Mouse (Mus musculus): ENCODE results near the gene Pcdh15. TPM values are rescaled to one million over a fixed set of nuclear protein-coding genes. Genes with fewer than 3 reads are reported as not detected.
A peak's percentile ranks its signal among the peaks of the same experiment; 100 is the strongest.

Pcdh15 gene
- polyA plus RNA-seq, 1 experiment from 2014 or later, result not detected

DNA sequence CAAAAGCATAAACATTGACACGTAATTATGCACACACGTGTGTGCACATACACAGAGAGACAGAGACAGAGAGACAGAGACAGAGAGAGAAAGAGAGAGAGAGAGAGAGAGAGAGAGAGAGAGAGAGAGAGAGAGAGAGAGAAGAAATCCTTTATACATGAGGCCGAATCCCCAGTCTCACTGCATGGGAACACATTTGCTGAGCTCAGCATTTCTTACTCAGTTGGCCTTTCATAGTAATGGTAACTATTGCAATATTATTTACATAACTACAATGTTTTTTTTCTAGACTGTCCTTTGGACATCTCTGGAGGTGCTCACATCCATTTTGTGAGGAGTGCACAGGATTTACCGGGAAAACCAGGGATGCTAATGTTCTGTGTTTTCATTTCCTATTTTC lies 705.9 kb downstream of the Pcdh15 start:
- Histone ChIP-seq H3K9ac (no peak overlapping the region), H3K9me3 (ENCODE audit: low read depth, low read length) (no peaks in the 10 kb centered on the region), H3K4me1 (ENCODE audit: insufficient read depth) (no peaks in the 10 kb centered on the region), H3K4me2 (no peak overlapping the region), H3K4me3 (ENCODE audit: low read depth, low read length) (no peak overlapping the region), H3K27me3 (ENCODE audit: insufficient read depth, low read length) (no peaks in the 10 kb centered on the region), H3K27ac (ENCODE audit: low read depth) (no peak overlapping the region), H3K36me3 (ENCODE audit: insufficient read depth) (no peaks in the 10 kb centered on the region)
- WGBS, result 85% methylated on average over 4 of the region's 4 CpGs
- no peak for TF ChIP-seq CTCF (IDR thresholded peaks at IDR 0.05; ENCODE audit: low read depth)
- DNase-seq (no peak), ATAC-seq (ENCODE audit: insufficient read depth) (no peak)

DNA sequence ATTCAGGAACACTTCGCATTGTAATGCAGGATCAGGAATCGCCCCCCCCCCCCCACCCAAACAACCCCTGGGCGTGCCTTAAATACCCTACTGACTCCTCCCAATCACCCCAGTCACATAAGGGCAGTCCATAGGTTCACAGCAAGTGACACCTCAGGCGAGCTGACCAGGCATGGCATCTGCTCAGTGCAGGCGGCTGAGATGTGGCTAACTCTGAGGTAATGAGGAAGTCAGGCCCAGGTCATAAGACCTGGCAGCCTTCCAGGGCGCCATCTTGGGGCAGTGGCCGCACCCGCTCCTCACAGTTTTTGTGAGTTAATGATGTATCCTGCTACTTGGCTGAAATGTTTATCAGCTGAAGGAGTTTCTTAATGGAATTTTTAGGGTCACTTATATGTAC lies 713.2 kb downstream of the Pcdh15 start:
- TF ChIP-seq CTCF (IDR thresholded peaks at IDR 0.05; ENCODE audit: low read depth), result no peak
- no peaks in the 10 kb centered on the region for H3K27me3 ChIP-seq (ENCODE audit: insufficient read depth, low read length)
- WGBS, result 67% methylated on average over 8 of the region's 8 CpGs
- H3K4me1 ChIP-seq (ENCODE audit: insufficient read depth), result no peaks in the 10 kb centered on the region
- no peak overlapping the region for H3K27ac ChIP-seq (ENCODE audit: low read depth)
- no peak for DNase-seq
- H3K36me3 ChIP-seq (ENCODE audit: insufficient read depth), result no peaks in the 10 kb centered on the region
- no peak for ATAC-seq (ENCODE audit: insufficient read depth)
- no peak overlapping the region for H3K4me3 ChIP-seq (ENCODE audit: low read depth, low read length)
- H3K9me3 ChIP-seq (ENCODE audit: low read depth, low read length), result no peaks in the 10 kb centered on the region
- H3K9ac ChIP-seq, result no peak overlapping the region
- H3K4me2 ChIP-seq, result no peak overlapping the region

DNA sequence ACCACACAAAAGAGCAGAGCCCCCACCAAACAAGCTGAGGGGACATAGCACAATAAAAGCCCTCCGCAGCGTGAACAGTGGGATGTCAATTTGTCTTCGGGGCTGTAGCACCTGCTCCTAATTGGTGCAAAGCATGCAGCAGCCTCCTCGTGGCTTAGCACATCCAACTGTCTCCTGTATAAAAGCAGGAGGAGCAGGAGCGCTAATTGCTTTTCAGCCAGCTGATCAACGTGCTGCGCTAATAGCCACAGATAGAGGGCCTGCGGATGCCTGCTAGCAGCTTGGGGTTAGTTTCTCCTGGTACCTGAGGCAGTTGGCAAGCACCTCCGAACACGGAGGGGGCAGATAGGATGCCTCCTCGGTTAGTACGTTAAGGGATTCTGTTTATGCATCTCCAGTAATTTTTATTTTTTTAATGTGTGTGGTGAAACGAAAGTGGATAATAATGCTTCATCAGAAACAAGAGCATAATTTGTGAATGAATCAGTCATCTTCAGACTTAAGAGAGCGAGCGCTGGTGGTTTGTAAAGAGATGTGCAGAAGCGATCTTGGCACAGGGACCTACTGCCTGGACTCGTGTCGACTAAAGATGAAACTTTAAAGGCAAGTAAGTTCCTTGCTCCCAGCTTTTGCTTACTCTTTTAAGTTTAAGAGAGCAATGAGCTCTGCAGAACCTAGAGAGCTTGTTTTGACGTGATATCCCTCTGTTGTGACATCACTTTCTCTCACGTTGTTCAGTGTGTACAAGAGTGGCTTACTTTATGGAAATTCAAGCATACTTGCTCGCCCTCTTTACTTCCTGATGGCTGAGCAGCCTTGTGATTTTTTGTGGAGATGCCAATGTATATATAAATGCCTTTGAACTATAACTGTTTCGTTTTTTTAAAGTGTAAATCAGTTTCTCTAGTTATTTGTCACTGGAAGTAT lies 722.8 kb downstream of the Pcdh15 start:
- no peaks in the 10 kb centered on the region for H3K4me1 ChIP-seq (ENCODE audit: insufficient read depth)
- peak; percentile 11 for DNase-seq
- peaks cover 2% of the 10 kb centered on the region; the same call in 1 of the 2 replicates for H3K27me3 ChIP-seq (ENCODE audit: insufficient read depth, low read length)
- H3K9ac ChIP-seq, result no peak overlapping the region
- H3K36me3 ChIP-seq (ENCODE audit: insufficient read depth), result no peaks in the 10 kb centered on the region
- TF ChIP-seq CTCF (IDR thresholded peaks at IDR 0.05; ENCODE audit: low read depth), result 0 out of 2 replicates have a peak, but pooled peaks have one; percentile 7
- ATAC-seq (ENCODE audit: insufficient read depth), result no peak
- no peak overlapping the region for H3K4me3 ChIP-seq (ENCODE audit: low read depth, low read length)
- H3K9me3 ChIP-seq (ENCODE audit: low read depth, low read length), result no peaks in the 10 kb centered on the region
- H3K27ac ChIP-seq (ENCODE audit: low read depth), result no peak overlapping the region
- WGBS, result 31% methylated on average over 22 of the region's 22 CpGs
- peak overlapping the region; percentile 27; the same call in 1 of the 2 replicates for H3K4me2 ChIP-seq

DNA sequence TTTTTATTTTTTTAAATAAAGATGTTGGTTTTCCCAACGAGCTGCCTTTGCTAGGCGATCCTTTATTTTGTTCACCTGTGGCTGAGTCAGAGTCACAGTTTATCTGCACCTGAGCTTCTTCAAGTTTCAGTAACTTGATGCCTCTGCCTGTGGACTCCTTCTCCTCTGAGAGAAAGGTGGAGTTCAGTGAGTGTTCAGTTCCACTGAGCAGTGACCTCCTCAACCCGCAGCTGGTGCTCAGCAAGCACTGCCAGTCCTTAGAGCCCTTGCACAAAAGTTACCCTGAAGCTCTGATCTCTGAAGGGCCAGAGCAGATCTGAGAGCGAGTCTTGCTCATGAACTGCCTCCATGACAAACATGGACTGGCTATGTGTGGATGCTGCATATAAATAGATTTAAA lies 724.1 kb downstream of the Pcdh15 start:
- Histone ChIP-seq H3K9me3 (ENCODE audit: low read depth, low read length) (no peaks in the 10 kb centered on the region), H3K27me3 (ENCODE audit: insufficient read depth, low read length) (peaks cover 2% of the 10 kb centered on the region; the same call in 1 of the 2 replicates), H3K36me3 (ENCODE audit: insufficient read depth) (no peaks in the 10 kb centered on the region), H3K27ac (ENCODE audit: low read depth) (no peak overlapping the region), H3K4me1 (ENCODE audit: insufficient read depth) (no peaks in the 10 kb centered on the region), H3K4me3 (ENCODE audit: low read depth, low read length) (no peak overlapping the region), H3K4me2 (no peak overlapping the region), H3K9ac (no peak overlapping the region)
- ATAC-seq (ENCODE audit: insufficient read depth), result no peak
- WGBS, result 48% methylated on average over 4 of the region's 4 CpGs
- no peak for DNase-seq
- no peak for TF ChIP-seq CTCF (IDR thresholded peaks at IDR 0.05; ENCODE audit: low read depth)

DNA sequence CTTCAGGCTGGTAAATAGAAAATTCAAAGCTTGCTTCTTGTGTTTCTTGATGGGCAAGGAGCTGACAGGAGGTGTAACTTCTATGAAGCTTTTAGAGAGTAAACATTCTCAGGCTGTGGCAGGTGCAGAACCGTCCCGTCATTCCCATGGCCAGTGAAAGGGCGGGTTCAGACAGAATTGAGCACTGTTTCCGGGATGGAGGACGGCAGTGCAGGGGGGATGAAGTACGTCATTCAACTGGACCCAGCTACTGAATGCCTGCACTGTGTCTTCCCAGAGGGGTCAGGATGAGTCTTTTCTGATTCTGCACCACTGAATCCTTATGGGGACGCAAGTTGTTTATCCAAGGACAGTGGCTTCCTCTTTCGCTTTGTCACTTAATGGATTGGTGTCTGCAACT lies 727.2 kb downstream of the Pcdh15 start:
- DNase-seq, result no peak
- Histone ChIP-seq H3K27me3 (ENCODE audit: insufficient read depth, low read length) (peaks cover 2% of the 10 kb centered on the region; the same call in 1 of the 2 replicates), H3K4me3 (ENCODE audit: low read depth, low read length) (no peak overlapping the region), H3K36me3 (ENCODE audit: insufficient read depth) (no peaks in the 10 kb centered on the region), H3K4me2 (peak overlapping the region; percentile 38; the same call in 1 of the 2 replicates), H3K27ac (ENCODE audit: low read depth) (no peak overlapping the region), H3K9ac (no peak overlapping the region), H3K9me3 (ENCODE audit: low read depth, low read length) (no peaks in the 10 kb centered on the region), H3K4me1 (ENCODE audit: insufficient read depth) (no peaks in the 10 kb centered on the region)
- peak; percentile 52; the same call in 1 of the 2 replicates for ATAC-seq (ENCODE audit: insufficient read depth)
- TF ChIP-seq CTCF (IDR thresholded peaks at IDR 0.05; ENCODE audit: low read depth), result no peak
- WGBS, result 49% methylated on average over 8 of the region's 8 CpGs

DNA sequence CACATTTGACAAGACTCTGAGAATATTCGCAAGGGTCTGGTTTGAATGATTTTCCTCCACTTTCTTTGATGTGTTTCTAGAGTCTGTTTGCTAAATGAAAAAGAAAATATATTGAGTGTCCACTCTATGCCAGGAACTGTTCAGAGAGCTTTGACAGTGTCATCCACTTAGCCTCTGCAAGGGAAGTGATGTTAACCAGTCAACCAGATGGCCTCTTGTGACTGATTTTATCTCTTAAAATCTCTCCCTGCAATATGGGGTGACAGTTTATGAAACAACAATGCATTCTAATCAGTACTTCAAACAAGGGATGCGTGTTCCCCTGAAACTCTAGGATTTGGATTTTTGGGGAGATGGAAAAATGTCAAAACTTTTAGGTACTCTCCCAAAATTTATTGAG lies 729.6 kb downstream of the Pcdh15 start:
- H3K27me3 ChIP-seq (ENCODE audit: insufficient read depth, low read length), result no peaks in the 10 kb centered on the region
- no peak overlapping the region for H3K27ac ChIP-seq (ENCODE audit: low read depth)
- H3K4me2 ChIP-seq, result no peak overlapping the region
- ATAC-seq (ENCODE audit: insufficient read depth) (no peak), DNase-seq (no peak)
- H3K36me3 ChIP-seq (ENCODE audit: insufficient read depth), result no peaks in the 10 kb centered on the region
- H3K4me1 ChIP-seq (ENCODE audit: insufficient read depth), result no peaks in the 10 kb centered on the region
- H3K4me3 ChIP-seq (ENCODE audit: low read depth, low read length), result no peak overlapping the region
- TF ChIP-seq CTCF (IDR thresholded peaks at IDR 0.05; ENCODE audit: low read depth), result no peak
- 52% methylated on average over 2 of the region's 2 CpGs for WGBS
- no peak overlapping the region for H3K9ac ChIP-seq
- H3K9me3 ChIP-seq (ENCODE audit: low read depth, low read length), result no peaks in the 10 kb centered on the region

DNA sequence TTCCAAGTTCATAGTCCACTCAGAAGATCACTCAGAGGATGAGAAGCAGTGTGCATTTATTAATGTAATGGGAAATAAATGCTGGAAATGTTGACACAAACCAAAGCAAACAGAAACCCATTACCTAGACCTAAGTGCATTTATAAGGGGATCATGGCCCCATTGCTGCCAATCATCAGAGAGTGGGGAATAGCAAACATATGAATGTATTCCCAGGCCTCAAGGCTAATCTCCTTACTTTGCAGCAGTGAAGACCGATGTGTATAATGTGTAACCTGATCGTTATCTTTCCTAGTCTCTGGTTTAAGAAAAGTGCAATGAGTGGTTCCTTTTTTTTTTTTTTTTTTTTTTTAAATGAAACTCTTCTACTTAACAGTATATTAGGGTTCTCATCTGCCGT lies 745.9 kb downstream of the Pcdh15 start:
- Histone ChIP-seq H3K4me2 (no peak overlapping the region), H3K9ac (no peak overlapping the region), H3K27ac (ENCODE audit: low read depth) (no peak overlapping the region), H3K36me3 (ENCODE audit: insufficient read depth) (no peaks in the 10 kb centered on the region), H3K4me3 (ENCODE audit: low read depth, low read length) (no peak overlapping the region), H3K9me3 (ENCODE audit: low read depth, low read length) (no peaks in the 10 kb centered on the region), H3K27me3 (ENCODE audit: insufficient read depth, low read length) (no peaks in the 10 kb centered on the region), H3K4me1 (ENCODE audit: insufficient read depth) (no peaks in the 10 kb centered on the region)
- no peak for DNase-seq
- no peak for TF ChIP-seq CTCF (IDR thresholded peaks at IDR 0.05; ENCODE audit: low read depth)
- ATAC-seq (ENCODE audit: insufficient read depth), result no peak
- WGBS, result 56% methylated on average over 3 of the region's 3 CpGs
